Mouse (Mus musculus) stomach, postnatal 0 days (tissue): Measurements from ENCODE around the gene Sart3. TPM values are rescaled to one million over a fixed set of nuclear protein-coding genes. Genes with fewer than 3 reads are reported as not detected.

Experiments
- ATAC-seq: fragments of 200-750 bp; cut with Nextera tagmentation; 2 replicates; pipeline ENCODE4 v1.8.0; 2017; ENCODE audit not compliant: low FRiP score, low TSS enrichment
- DNase-seq: peaks from one replicate; pipeline ENCODE4 v3.0.0-alpha.2; 2016; ENCODE audit warnings: low spot score
- H3K27ac ChIP-seq: fragments of 300-500 bp; sonication (generic); replicated peaks from 2 replicates; pipeline ENCODE4 v1.5.1; 2014; ENCODE audit warnings: mild to moderate bottlenecking, control low read depth
- H3K27me3 ChIP-seq: fragments of 300-500 bp; sonication (generic); 2 replicates; pipeline ENCODE4 v1.6.1; 2014; ENCODE audit warnings: low read length; ENCODE audit not compliant: control insufficient read depth, insufficient read depth
- H3K36me3 ChIP-seq: fragments of 300-500 bp; sonication (generic); 2 replicates; pipeline ENCODE4 v1.6.1; 2014; ENCODE audit warnings: low read length, mixed read lengths; ENCODE audit not compliant: control insufficient read depth, insufficient read depth
- H3K4me1 ChIP-seq: fragments of 300-500 bp; sonication (generic); replicated peaks from 2 replicates; pipeline ENCODE4 v1.6.1; 2014; ENCODE audit warnings: antibody characterized with exemption; ENCODE audit not compliant: control insufficient read depth, insufficient read depth
- H3K4me2 ChIP-seq: fragments of 300-500 bp; sonication (generic); replicated peaks from 2 replicates; pipeline ENCODE4 v1.6.1; 2014; ENCODE audit warnings: low read depth, mild to moderate bottlenecking, control low read depth, moderate library complexity
- H3K4me3 ChIP-seq: fragments of 300-500 bp; sonication (generic); 2 replicates; pipeline ENCODE4 v1.5.1; 2014; ENCODE audit warnings: low read depth, low read length, control low read depth
- H3K9ac ChIP-seq: fragments of 300-500 bp; sonication (generic); 2 replicates; pipeline ENCODE4 v1.6.1; 2014; ENCODE audit warnings: mild to moderate bottlenecking, low read length, control low read depth, mixed read lengths
- H3K9me3 ChIP-seq: fragments of 300-500 bp; sonication (generic); 2 replicates; pipeline ENCODE4 v1.6.1; 2016; ENCODE audit warnings: low read length; ENCODE audit not compliant: control insufficient read depth
- CTCF ChIP-seq: IDR thresholded peaks from 2 replicates; pipeline ENCODE4 v1.5.1; 2016; ENCODE audit warnings: antibody characterized with exemption, low read depth, mild to moderate bottlenecking, moderate library complexity
- EP300 ChIP-seq: optimal IDR thresholded peaks from 2 replicates; pipeline ENCODE3; 2016; ENCODE audit warnings: antibody characterized with exemption
- WGBS: fragments of 180-500 bp; shearing (Covaris S2); extraction: QIAGEN DNeasy Blood & Tissue Kit; methylation state at CpG from one replicate; pipeline ENCODE4 v1.1.7; 2014; 5-methylcytosine and 5-hydroxymethylcytosine counted together
- polyA plus RNA-seq: library from polyadenylated mRNA; unstranded; fragments of >200 nt; fragmentation: Nextera tagmentation; extraction: Ambion mirVana; gene quantifications from 2 replicates; pipeline ENCODE4 v1.2.1, GENCODE M21; 2015

Sart3 gene
- polyA plus RNA-seq, 1 experiment from 2014 or later, result 11.2 TPM

DNA sequence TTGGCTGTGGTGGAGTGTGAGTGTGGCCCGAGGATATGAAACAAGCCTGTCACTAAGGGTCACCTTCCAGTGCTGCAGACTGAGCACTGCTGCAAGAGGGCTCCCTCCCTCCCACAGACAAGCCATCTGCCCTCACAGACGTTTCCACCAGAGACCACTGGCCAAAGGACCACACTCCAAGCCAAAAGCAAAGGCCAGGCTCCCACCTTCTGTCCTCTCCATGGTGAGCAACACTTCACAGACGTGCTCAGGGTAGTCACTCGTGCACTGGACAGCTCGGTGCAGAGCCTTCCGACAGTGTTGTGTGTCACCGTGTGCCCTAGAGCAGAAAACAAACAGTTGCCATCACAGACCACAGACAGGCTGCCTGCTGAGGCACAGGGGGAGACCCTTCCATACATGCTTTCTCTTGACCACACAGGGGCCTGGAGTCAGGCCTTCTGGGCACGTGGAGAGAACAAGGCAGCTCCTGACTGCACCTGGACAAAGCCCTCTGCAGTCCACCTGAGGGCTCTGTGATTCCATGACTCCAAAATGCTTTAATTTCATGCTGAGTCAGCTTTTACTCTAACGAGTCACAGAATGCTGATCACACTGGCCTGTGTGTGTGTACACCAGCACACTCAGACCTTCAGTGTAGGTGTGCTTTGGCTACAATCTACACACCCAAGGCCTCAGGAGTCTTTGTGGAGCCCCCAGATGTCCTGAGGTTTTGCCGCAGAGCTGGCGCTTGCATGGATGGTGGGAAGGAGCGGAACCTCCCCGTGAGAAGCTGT, 23.6 kb downstream of the Sart3 start:
- no peak for TF ChIP-seq EP300
- no peak for TF ChIP-seq CTCF
- Histone ChIP-seq H3K27me3 (no peaks in the 10 kb centered on the region), H3K36me3 (peaks cover 63% of the 10 kb centered on the region), H3K27ac (no peak overlapping the region), H3K4me2 (no peak overlapping the region), H3K9ac (no peak overlapping the region), H3K4me1 (no peaks in the 10 kb centered on the region), H3K4me3 (no peak overlapping the region), H3K9me3 (no peaks in the 10 kb centered on the region)
- WGBS, result 94% methylated on average over 13 of the region's 13 CpGs
- ATAC-seq, result no peak
- DNase-seq, result no peak

- Histone ChIP-seq H3K27me3 (no peaks in the 10 kb centered on the region), H3K36me3 (peaks cover 64% of the 10 kb centered on the region), H3K9ac (no peak overlapping the region), H3K4me3 (no peak overlapping the region), H3K27ac (no peak overlapping the region), H3K9me3 (no peaks in the 10 kb centered on the region), H3K4me1 (no peaks in the 10 kb centered on the region), H3K4me2 (no peak overlapping the region)
- TF ChIP-seq EP300, result no peak
- peak; percentile 42 for TF ChIP-seq CTCF
- 97% methylated on average over 5 of the region's 5 CpGs for WGBS
- ATAC-seq, result no peak
- no peak for DNase-seq
These were observed 24.7 kb downstream of the Sart3 start for GRCm38 (mm10) chr5:113747629-113748028.

DNA sequence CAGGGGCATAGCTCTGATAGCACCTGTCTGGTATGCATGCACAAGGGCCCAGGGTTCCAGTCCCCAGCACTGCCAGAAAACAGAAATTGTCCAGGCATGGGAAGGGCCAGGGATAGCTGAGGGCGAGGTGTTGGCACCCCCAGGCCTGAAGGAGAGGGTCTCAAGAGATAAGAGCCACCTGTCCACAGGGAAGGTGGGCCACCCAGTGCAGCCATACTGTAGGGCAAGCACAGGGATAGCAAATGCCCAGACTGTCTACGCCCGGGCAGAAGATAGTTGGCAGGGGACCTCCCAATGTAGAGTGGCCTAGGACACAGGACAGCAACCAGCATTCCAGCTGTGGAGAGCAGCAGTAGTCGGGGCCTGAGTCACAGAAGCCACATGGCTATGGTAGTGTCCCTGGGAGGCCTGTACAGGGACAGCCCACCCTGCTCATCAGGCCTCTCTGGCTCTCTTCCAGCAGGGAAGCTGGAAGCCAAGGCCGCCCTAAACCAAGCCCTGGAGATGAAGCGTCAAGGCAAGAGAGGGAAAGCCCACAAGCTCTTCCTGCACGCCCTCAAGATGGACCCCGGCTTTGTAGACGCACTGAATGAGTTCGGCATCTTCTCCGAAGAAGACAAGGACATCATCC, 34.6 kb downstream of the Sart3 start:
- WGBS, result 87% methylated on average over 11 of the region's 11 CpGs
- peaks cover 17% of the 10 kb centered on the region; the same call in 1 of the 2 replicates for H3K36me3 ChIP-seq
- H3K4me2 ChIP-seq, result no peak overlapping the region
- H3K9me3 ChIP-seq, result no peaks in the 10 kb centered on the region
- no peaks in the 10 kb centered on the region for H3K4me1 ChIP-seq
- ATAC-seq, result no peak
- TF ChIP-seq EP300 (no peak), CTCF (no peak)
- no peak overlapping the region for H3K4me3 ChIP-seq
- no peak overlapping the region for H3K27ac ChIP-seq
- no peak for DNase-seq
- no peaks in the 10 kb centered on the region for H3K27me3 ChIP-seq
- H3K9ac ChIP-seq, result no peak overlapping the region

DNA sequence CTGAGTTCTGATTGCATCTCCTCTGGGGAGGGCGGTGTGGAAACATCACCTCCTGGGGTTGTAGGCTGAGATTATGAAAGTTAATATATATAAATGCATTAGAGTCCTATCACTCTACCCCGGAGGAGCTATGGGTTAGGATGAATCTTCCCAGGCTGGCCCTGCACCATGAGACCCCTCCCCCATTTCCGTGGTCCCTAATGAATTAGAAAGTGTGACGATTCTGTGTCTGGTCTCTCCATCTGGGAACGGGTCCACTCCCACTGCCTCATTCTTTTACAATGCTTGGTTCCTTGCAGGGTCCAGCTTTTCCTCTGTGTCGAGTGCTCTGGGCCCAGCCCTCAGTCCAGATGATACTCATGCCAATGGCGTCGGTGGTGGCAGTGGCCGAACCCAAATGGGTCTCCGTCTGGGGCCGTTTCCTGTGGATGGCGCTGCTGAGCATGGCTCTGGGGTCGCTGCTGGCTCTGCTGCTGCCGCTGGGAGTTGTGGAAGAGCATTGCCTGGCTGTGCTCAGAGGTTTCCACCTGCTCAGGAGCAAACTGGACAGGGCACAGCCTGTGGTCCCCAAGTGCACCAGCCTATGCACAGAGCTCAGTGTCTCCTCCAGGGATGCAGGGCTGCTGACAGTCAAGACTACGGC, 35.7 kb downstream of the Sart3 start:
- H3K4me3 ChIP-seq, result peak overlapping the region; percentile 69
- H3K27ac ChIP-seq, result peak overlapping the region; percentile 98; the same call in 1 of the 2 replicates
- DNase-seq, result no peak
- peak overlapping the region; percentile 79 for H3K9ac ChIP-seq
- H3K27me3 ChIP-seq, result no peaks in the 10 kb centered on the region
- no peaks in the 10 kb centered on the region for H3K4me1 ChIP-seq
- H3K9me3 ChIP-seq, result no peaks in the 10 kb centered on the region
- ATAC-seq, result no peak
- H3K4me2 ChIP-seq, result peak overlapping the region; percentile 84
- TF ChIP-seq CTCF (peak; percentile 34; the same call in 1 of the 2 replicates), EP300 (no peak)
- WGBS, result 46% methylated on average over 15 of the region's 15 CpGs
- peaks cover 10% of the 10 kb centered on the region; the same call in 1 of the 2 replicates for H3K36me3 ChIP-seq

- DNase-seq, result no peak
- Histone ChIP-seq H3K9me3 (no peaks in the 10 kb centered on the region), H3K4me2 (peak overlapping the region; percentile 84), H3K4me1 (no peaks in the 10 kb centered on the region), H3K27me3 (no peaks in the 10 kb centered on the region), H3K27ac (peak overlapping the region; percentile 98), H3K36me3 (peaks cover 10% of the 10 kb centered on the region; the same call in 1 of the 2 replicates), H3K9ac (peak overlapping the region; percentile 79), H3K4me3 (peak overlapping the region; percentile 69)
- TF ChIP-seq CTCF (no peak), EP300 (no peak)
- WGBS, result 3% methylated on average over 10 of the region's 10 CpGs
- ATAC-seq, result peak; percentile 6; the same call in 1 of the 2 replicates
These were observed 36.2 kb downstream of the Sart3 start for GRCm38 (mm10) chr5:113736113-113736502.
